Mouse (Mus musculus) urinary bladder, postnatal 25 days (tissue): ENCODE measurements around the gene Mast4.
A peak's percentile ranks its signal among the peaks of the same experiment; 100 is the strongest.

Experiments
- DNase-seq: peaks from one replicate; pipeline ENCODE4 v3.0.0; 2022; ENCODE audit warnings: low spot score

The Mast4 gene

GRCm38 (mm10) chr13:103120669-103121131, 213.6 kb downstream of the Mast4 start:
- no peak for DNase-seq

DNA sequence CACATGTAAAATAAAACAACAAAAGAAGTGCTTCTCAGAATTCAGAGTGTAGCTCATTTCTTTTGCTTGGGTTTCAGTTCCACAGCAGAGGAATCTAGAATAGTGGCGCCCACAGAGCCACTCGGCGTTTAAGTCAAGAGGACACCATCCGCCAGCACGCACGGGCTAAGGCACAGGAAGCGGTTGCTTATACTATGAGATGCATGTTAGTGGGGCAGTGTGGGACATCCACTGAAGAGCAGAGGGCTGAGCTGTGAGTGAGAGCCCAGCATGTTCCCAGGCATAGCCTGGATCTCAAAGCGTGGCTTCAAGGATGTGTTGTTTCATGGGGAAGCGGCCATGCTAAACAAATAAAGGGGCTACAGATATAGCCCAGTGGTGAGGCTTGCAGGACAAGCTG, 214.6 kb downstream of the Mast4 start:
- no peak for DNase-seq

DNA sequence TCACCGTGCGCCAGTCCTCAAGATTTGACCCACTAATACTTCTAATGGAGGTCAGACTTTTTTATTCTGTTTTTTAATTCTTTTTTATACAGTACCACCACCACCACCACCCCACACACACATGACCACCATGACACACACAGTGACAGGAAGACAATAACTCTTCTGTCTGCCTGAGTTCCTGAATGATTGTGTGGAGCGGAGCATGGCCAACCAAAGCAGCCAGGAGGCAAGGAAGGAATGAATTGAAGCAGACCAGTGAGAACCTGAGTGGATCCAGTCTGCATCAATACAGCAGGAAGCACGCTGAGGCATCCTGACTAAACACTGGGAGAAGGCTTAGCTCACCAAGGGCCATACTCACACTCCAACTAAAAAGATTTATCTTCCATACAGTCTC, 219.2 kb downstream of the Mast4 start:
- no peak for DNase-seq

DNA sequence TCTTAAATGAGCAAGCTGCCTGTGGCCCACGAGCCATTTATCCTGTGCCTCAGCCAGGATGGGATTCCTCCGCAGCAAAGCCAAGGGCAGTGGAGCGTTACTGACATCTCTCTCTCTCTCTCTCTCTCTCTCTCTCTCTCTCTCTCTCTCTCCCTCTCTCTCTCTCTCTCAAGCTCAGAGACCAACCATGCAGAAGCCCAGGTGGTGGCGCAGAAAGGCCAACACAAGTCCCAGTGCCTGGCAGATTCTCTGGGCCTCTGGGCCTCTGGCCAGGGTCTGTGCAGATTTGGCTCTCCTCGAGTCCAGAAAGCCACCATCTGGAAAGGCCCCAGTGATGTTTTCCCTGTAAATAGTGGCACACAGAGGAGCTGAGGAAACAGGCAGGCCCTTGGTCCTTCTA, 220.0 kb downstream of the Mast4 start:
- DNase-seq = no peak

DNA sequence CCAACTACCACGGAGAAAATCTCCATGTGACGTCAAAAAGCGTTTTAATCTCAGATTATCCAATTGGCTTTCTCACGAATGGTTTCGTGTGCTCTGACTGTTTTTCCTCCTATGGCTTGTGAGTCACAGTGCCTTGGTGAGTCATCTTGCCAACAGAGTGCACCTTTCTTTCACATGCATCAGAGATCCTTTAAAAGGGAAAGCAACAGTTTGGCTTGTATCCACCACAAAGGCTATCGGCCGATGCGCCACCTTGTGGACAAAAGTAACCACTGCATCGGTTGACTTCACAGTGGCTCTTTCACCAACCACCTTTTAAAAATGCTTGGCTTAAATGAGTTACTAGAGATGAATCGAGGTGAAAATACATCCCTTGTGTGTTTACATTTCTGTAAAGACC, 224.4 kb downstream of the Mast4 start:
- peak; percentile 65 for DNase-seq

DNA sequence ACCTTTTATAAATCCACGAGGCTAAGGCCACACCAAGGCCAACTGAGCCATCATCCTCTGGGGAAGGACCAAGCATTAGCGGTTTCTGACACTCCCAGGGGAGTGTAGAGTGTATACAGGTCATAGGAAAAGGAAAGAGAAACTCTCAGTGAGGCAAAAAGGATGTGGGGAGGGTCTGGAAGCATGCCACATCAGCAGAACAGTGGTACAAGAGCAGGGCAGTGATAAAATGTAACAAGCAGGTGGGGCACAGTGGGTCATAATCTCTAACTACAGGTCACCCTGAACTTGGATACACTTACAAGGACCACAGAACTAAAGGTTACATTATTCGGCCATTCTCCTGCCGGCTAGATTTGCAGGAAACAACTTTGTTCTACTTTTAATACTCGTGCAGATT, 226.9 kb downstream of the Mast4 start:
- DNase-seq = no peak

GRCm38 (mm10) chr13:103102598-103102997, 231.7 kb downstream of the Mast4 start:
- DNase-seq = no peak

DNA sequence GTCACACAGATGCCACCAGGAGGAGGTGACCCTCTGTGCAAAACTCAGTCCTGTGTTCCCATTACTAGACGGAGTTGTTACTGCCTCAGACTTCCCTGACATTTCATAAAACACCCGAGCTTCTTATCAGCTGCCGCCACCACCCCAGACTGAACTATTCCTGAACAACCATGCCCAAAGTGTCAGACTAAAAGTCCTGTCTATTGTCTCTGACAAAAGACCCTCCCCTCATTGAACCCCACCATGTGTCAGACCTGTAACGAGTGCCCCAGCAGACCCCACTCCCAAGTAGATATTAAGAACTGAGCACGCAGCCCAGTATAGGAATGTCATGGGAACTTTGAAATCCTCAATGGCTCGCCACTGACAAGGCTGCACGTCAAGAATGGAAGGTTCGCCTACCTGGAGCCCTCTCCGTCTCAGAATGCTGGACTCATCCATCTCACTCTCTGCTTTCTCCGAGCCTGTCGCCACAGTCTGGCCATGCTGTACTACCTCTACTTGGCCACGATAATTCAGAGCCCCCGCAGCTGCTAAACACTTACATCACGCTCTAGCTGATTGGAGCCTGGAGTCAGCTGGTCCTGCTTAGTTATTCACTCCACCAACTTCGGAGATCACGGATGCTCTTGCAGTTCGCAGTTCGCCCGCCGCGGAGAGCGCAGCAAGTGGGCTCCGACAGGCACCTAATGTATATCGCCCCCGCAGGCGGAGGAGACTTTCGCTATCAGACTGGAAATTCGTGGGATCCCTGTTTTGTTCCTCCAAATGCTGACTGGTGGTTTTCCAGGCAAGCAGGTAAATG, 237.7 kb downstream of the Mast4 start:
- DNase-seq = no peak

- DNase-seq = no peak
Observed at GRCm38 (mm10) chr13:103095491-103095890, 238.8 kb downstream of the Mast4 start.

- DNase-seq = no peak
Observed at GRCm38 (mm10) chr13:103094595-103094994, 239.7 kb downstream of the Mast4 start.

DNA sequence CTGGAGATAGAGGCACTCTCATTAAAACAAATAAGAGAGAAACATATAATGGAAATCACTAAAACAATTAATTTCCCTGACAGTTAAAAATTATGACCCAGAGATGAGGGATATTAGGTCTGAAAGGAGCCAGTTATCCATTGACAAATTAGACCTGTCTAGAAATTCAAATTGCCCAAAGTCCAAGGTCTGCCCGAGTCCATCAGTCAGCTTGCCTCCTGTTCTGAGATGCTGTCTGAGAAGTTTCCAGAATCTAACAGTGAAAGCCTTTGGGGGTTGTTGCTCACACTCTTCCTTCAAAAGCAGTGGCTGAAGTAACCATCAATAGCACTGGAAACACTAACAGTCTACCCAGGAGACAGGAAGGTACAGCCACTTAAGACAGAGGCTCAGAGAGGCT, 240.6 kb downstream of the Mast4 start:
- DNase-seq = no peak

- no peak for DNase-seq
Observed at GRCm38 (mm10) chr13:103085540-103086121, 248.7 kb downstream of the Mast4 start.

- DNase-seq = no peak
Observed at GRCm38 (mm10) chr13:103082891-103083290, 251.4 kb downstream of the Mast4 start.

DNA sequence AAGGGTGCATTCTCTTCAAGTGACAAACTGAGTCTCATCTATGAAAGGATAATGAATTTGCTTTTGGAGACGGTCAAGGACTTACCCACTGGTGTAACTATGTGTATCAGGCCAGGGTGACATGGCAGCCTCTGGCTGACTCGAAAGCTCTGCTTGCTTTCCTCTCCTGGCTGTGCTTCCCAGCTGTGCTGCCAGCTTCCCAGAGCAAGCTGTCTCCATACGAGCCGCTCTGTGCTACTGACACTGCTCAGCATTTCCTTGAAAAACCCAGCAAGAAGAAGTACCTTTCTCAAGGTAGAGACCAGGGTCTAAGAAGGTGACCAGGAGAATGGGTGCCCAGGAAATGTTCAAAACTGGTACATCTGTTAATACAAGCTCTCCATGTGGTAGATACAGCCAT, 254.5 kb downstream of the Mast4 start:
- DNase-seq = no peak

DNA sequence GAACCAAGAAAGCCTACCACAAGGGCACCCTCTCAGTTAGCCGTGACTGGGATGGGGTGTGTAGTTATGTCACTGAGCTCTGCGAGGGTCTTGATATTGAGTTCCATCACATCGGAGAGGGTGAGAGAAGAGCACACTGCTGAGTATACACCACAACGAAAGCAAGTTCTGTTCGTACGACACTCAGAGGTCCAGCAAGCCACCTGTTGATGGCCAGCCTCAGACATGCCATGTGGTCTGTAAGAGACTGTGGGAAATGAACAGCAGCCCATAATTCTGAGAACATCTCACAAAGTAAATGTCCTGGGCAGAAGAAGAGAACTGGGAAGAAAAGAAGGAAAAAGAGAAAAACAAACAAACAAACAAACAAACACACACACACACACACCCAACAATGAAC, 255.5 kb downstream of the Mast4 start:
- DNase-seq = no peak

- DNase-seq = no peak
Observed at GRCm38 (mm10) chr13:103073461-103073860, 260.8 kb downstream of the Mast4 start.

DNA sequence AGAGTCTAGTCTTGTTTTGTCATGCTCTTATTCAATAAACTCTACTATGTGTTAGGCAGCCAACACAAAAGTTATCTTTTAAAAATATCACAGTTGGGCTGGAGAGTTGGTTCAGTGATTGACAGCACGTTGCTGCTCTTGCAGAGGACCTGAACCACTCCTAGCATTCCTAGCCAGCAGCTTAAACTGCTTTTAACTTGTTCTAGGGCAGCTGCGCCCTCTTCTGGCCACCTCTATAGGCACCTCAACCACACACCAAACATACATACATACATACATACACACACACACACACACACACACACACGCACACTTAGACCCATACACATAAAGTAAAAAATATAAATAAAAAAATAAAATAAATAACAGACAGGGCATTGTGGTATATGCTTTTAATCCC, 262.5 kb downstream of the Mast4 start:
- DNase-seq = no peak

DNA sequence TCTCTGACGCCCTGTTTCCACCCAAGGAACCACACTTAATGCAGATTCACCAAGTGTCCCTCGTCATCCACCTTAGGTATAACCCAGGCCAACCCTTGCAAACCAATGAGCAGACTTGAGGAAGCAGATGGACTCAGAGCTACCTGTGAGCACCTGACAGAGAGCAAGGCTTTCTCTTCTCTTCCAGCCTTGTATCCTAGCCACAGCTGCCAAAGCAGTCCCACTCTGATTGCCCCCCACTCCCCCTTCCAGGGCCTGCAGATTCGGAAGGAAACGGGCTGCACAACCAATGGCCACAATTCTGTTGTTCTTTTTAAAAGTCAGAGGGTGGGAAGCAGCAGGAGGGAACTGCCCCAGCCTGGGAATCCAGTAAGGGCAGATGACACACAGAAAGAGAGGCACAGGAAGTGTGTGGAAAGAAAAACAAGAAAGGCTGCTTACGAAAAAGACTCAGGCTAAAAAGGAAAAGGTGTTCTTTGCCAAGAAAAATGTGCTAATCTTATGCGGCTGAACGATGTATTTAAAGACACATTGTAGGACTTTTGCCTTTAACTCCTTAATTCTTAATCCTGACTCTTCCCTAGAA, 266.6 kb downstream of the Mast4 start:
- no peak for DNase-seq

DNA sequence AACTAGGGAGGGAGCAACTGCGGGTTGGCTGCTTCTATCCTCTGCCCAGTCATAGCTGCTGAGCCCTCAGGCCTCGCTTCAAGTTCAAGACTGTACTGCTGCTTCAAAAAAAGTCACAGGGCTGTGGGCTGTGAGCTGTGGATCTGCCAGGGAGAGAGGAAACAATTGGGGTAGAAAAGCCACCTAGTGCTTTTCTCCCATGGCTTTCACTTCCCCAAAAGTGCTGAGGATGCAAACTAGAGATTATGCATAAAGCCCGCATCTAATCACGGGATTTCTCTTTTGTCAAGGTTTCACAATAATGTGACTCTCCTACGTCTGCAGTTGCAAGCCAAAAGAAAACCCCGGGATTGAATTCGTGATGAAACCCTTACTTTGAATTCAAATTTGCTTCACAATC, 268.9 kb downstream of the Mast4 start:
- DNase-seq = no peak

- DNase-seq = no peak
Observed at GRCm38 (mm10) chr13:103061680-103062079, 272.6 kb downstream of the Mast4 start.

- DNase-seq = no peak
Observed at GRCm38 (mm10) chr13:103059995-103060652, 274.2 kb downstream of the Mast4 start.

DNA sequence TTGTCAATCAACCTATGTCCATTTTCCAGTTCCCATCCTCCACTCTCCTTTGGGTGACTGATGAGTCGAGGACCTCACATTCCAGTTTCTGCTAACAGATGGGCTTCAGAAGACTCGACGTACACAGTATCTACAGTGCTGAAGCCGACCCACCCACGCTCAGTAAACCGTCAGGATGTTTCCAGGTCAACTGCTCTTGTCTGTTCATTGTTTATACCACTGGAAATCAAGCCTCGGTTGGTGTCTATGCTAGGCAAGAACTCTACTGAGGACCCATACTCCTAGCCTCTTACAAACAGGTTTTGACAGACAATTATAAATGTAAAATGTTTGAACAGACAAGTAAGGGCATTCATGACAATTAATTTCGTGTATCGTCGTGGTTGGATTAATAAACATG, 277.8 kb downstream of the Mast4 start:
- no peak for DNase-seq

GRCm38 (mm10) chr13:103052661-103053060, 281.6 kb downstream of the Mast4 start:
- DNase-seq = no peak
